Mouse (Mus musculus) CH12F3 (cell line): ENCODE measurements around the gene Gm21149.
"Not testable (repeated sequence)": the region's sequence is repeated elsewhere in the genome, so short reads cannot be mapped to it uniquely, and the experiment has no call there.

Experiments used
- in situ Hi-C: fragments of 300-500 bp; cut with MboI; formaldehyde crosslinking; loops from 2 replicates; pipeline ENCODE4 v1.14.3; 2020; ENCODE audit warnings: low sequenced_read_pairs

The Gm21149 gene

GRCm38 (mm10) chr5:15463561-15463960 lies 12.8 kb downstream of the Gm21149 start:
- in situ Hi-C loops, result not testable (repeated sequence)

- in situ Hi-C loops, result not testable (repeated sequence)
Observed at GRCm38 (mm10) chr5:15461613-15462012, 14.7 kb downstream of the Gm21149 start.

- in situ Hi-C loops, result not testable (repeated sequence)
Observed at GRCm38 (mm10) chr5:15457865-15458571, 18.3 kb downstream of the Gm21149 start.
